Mouse (Mus musculus): Measurements from ENCODE around the gene C330007P06Rik. TPM values are rescaled to one million over a fixed set of nuclear protein-coding genes. Genes with fewer than 3 reads are reported as not detected.
"Not testable (repeated sequence)": the region's sequence is repeated elsewhere in the genome, so short reads cannot be mapped to it uniquely, and the experiment has no call there.

The C330007P06Rik gene
- polyA plus RNA-seq, 1 experiment from 2014 or later = 38.1 TPM

DNA sequence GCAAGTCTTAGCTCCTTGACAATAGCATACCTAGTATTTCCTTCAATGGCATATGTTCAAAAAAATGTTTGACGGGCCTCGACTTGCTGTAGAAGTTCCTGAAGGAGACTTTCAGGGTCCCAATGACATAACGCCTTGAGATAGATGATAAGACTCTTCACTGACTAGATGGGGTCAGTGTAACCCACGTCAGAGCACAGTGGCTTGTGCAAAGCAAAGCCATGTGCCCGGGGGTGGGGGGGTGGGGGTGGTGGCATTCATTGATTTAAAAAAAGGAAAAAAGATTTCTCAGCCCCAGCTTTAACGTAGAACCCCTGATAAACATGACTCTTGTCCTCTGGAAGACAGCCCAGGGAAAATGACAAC is 65.6 kb downstream of the C330007P06Rik start:
- H3K4me2 ChIP-seq (replicated peaks; ENCODE audit: low read depth, low read length) = peak overlapping the region; percentile 39
- 0 out of 2 replicates have a peak overlapping the region, but pooled peaks have one; percentile 45 for H3K9ac ChIP-seq (ENCODE audit: low read depth, low read length)
- peak; percentile 26; the same call in 1 of the 2 replicates for ATAC-seq (ENCODE audit: low FRiP score, low TSS enrichment)
- no peaks in the 10 kb centered on the region for H3K4me1 ChIP-seq (ENCODE audit: control insufficient read depth, insufficient read depth, low read length)
- H3K36me3 ChIP-seq (ENCODE audit: control insufficient read depth, insufficient read depth, low read length) = no peaks in the 10 kb centered on the region
- WGBS = 75% methylated on average over 6 of the region's 6 CpGs
- H3K27me3 ChIP-seq (ENCODE audit: control insufficient read depth, insufficient read depth, low read length) = no peaks in the 10 kb centered on the region
- H3K27ac ChIP-seq (ENCODE audit: low read depth, low read length) = peak overlapping the region; percentile 62; the same call in 1 of the 2 replicates
- no peaks in the 10 kb centered on the region for H3K9me3 ChIP-seq (ENCODE audit: control insufficient read depth, low read length)
- peak overlapping the region; percentile 33; the same call in 1 of the 2 replicates for H3K4me3 ChIP-seq (ENCODE audit: low read length)

DNA sequence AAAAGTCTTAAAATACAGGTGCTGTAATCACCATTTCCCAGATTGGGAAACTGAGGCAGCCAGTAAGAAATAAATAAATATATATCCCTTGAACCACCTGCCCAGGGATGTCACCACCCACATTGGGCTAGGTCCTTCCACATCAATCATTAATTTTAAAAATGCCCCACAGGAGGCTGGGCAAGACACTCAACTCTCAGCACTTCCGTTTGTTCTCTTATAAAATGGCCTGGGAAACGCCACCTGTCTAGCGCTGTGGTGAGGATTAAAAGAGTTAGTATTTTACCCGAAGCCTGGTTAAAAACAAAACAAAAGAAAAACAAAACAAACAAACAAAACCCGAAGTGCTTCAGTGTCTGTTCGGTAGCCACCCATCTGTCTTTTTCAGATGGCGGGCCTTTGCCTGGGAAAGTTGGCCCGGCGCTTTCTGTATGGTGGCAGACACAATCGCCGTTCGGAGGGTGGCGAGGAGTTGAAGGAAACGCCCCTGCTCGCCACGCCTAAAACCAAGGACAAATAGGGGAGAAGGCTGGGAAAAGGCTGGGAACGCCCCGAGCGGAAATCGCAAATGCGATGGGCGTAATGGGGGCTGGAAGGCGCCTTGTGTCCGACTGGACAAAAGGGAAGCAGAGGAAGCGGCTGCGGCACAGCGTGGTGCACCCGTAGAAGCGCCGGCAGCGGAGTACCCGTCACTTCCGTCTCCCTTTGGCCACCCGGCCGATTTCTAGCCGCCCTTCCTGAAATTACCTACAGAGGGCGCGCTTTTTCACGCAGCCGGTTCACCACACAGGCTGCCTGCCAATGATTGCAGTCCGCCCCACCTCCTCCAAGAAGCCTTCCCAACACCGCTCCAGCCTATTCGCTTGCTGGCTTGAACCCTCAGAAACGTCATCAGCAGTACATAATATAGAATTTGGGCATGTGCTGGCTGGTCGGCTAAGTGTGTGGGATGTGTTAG is 66.3 kb downstream of the C330007P06Rik start:
- Histone ChIP-seq H3K27ac (ENCODE audit: low read depth, low read length) (peak overlapping the region; percentile 62; the same call in 1 of the 2 replicates), H3K27me3 (ENCODE audit: control insufficient read depth, insufficient read depth, low read length) (no peaks in the 10 kb centered on the region), H3K4me1 (ENCODE audit: control insufficient read depth, insufficient read depth, low read length) (no peaks in the 10 kb centered on the region), H3K9me3 (ENCODE audit: control insufficient read depth, low read length) (no peaks in the 10 kb centered on the region), H3K9ac (ENCODE audit: low read depth, low read length) (peak overlapping the region; percentile 45; the same call in 1 of the 2 replicates), H3K4me3 (ENCODE audit: low read length) (peak overlapping the region; percentile 33), H3K4me2 (replicated peaks; ENCODE audit: low read depth, low read length) (peak overlapping the region; percentile 39), H3K36me3 (ENCODE audit: control insufficient read depth, insufficient read depth, low read length) (no peaks in the 10 kb centered on the region)
- peak; percentile 94 for ATAC-seq (ENCODE audit: low FRiP score, low TSS enrichment)
- 20% methylated on average over 45 of the region's 45 CpGs for WGBS

DNA sequence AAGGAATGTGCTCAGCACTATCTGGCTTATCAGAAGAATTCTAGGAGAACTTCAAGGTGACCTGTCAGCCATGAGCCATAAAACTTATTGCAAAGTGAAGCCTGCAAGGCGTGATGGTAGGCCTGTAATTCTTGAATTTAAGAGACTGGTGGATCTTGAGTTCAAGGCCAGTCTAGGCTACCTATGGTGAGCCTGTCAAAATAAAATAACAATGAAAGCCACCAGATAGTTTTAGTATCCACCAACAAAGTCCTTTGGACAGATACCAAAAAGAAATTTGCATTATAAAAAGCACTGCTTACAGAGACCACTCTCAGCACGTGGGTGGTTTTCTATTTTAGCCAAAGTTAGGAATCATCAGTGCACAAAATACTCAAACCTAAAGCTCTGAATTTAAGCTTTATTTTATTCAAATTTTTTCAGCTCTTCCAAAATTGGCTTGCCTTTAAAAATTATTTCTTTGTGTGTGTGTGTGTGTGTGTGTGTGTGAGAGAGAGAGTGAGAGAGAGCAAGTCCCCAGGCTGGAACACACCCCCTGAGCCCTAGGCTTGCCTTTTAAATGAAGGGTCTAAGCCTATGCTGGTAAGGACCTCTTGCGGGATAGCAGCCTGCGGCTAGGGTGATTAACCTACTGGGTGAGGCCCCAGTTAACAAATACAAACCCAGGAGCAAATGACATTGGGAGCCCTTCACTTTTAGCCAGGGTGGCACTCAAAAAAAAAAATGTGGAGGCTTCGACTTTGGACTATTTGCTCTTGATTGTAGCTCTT is 68.3 kb downstream of the C330007P06Rik start:
- Histone ChIP-seq H3K4me2 (replicated peaks; ENCODE audit: low read depth, low read length) (no peak overlapping the region), H3K4me3 (ENCODE audit: low read length) (no peak overlapping the region), H3K27ac (ENCODE audit: low read depth, low read length) (no peak overlapping the region), H3K4me1 (ENCODE audit: control insufficient read depth, insufficient read depth, low read length) (no peaks in the 10 kb centered on the region), H3K9me3 (ENCODE audit: control insufficient read depth, low read length) (no peaks in the 10 kb centered on the region), H3K27me3 (ENCODE audit: control insufficient read depth, insufficient read depth, low read length) (no peaks in the 10 kb centered on the region), H3K36me3 (ENCODE audit: control insufficient read depth, insufficient read depth, low read length) (no peaks in the 10 kb centered on the region), H3K9ac (ENCODE audit: low read depth, low read length) (no peak overlapping the region)
- 63% methylated on average over 5 of the region's 5 CpGs for WGBS
- ATAC-seq (ENCODE audit: low FRiP score, low TSS enrichment) = no peak

DNA sequence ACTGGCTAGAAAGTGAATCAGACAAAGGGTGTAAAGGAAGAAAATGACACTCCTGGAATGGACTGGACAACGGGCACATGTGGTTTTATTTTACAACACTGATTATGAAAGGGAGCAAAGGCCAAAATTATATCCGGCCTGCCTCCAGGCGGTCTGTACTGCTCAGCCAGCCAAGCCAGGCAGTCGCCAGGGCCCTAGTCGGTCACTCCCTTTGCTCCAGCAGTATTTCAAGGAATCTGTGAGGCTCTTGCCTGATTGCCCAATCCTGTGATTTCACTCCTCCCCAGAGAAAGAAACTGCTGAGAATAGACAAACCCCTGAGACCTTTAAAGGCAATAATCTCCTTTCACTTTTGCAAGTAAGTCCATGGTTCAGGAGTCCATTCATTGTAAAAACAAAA is 69.7 kb downstream of the C330007P06Rik start:
- Histone ChIP-seq H3K27me3 (ENCODE audit: control insufficient read depth, insufficient read depth, low read length) (no peaks in the 10 kb centered on the region), H3K9me3 (ENCODE audit: control insufficient read depth, low read length) (no peaks in the 10 kb centered on the region), H3K27ac (ENCODE audit: low read depth, low read length) (no peak overlapping the region), H3K4me3 (ENCODE audit: low read length) (no peak overlapping the region), H3K4me1 (ENCODE audit: control insufficient read depth, insufficient read depth, low read length) (no peaks in the 10 kb centered on the region), H3K36me3 (ENCODE audit: control insufficient read depth, insufficient read depth, low read length) (no peaks in the 10 kb centered on the region), H3K9ac (ENCODE audit: low read depth, low read length) (no peak overlapping the region), H3K4me2 (replicated peaks; ENCODE audit: low read depth, low read length) (no peak overlapping the region)
- ATAC-seq (ENCODE audit: low FRiP score, low TSS enrichment) = no peak
- 65% methylated on average over 5 of the region's 5 CpGs for WGBS

DNA sequence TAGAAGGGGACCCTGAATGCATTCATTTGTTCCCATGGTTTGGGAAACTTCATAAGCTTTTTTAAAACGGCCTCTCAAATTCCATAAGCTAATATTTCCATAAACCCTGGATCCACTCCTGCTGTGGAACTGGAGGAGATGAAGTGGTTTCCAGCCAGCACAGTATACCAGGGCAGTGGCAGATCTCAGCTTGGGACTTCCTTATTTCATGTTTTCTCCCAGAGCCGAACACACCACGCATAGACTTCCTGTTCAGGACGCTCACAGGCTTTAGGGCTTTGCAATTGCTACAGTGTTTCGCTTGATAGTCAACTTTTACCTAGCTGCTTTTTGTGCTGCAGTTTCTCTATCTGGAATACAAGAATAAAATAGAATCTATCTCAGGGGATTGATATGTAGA is 70.7 kb downstream of the C330007P06Rik start:
- Histone ChIP-seq H3K4me1 (ENCODE audit: control insufficient read depth, insufficient read depth, low read length) (no peaks in the 10 kb centered on the region), H3K27me3 (ENCODE audit: control insufficient read depth, insufficient read depth, low read length) (no peaks in the 10 kb centered on the region), H3K36me3 (ENCODE audit: control insufficient read depth, insufficient read depth, low read length) (no peaks in the 10 kb centered on the region; the same call in 1 of the 2 replicates), H3K4me2 (replicated peaks; ENCODE audit: low read depth, low read length) (no peak overlapping the region), H3K4me3 (ENCODE audit: low read length) (no peak overlapping the region), H3K27ac (ENCODE audit: low read depth, low read length) (no peak overlapping the region), H3K9me3 (ENCODE audit: control insufficient read depth, low read length) (no peaks in the 10 kb centered on the region), H3K9ac (ENCODE audit: low read depth, low read length) (no peak overlapping the region)
- ATAC-seq (ENCODE audit: low FRiP score, low TSS enrichment) = no peak
- 77% methylated on average over 5 of the region's 5 CpGs for WGBS

DNA sequence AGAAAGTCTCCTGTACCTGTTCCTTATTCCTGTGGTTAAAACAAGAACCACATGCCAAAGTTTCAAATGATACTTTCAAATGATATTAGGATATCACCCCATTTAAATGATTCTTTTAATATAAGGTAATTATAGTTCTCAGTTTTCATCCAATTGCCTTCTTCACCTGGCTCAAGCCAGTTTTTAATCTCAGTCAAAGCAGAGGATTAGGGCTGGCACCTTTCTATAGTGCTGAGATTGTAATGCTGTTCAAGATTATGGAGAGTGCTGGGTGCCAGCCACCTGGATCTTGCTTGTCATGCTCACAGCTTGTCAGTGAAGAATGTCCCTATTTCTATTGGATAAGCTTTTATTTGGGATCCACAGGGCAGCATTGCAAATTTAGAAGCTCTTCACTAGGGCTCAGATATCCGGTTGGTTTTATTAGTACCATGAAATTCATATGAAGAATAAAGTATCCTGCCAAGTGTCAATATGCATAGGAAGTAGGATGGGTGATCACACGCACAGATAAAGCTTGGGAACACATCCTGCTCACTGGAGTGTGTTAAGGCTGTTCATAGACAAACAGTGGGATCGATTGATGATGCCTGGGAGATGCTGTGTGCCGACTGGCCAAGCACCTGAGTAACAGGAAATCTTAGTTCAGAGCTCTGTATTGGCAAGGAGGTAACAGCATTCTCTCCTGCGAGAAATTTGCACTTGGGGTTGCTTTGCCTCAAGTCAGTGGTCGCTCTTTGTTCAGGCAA is 74.6 kb downstream of the C330007P06Rik start:
- H3K4me3 ChIP-seq (ENCODE audit: low read length) = no peak overlapping the region
- no peak overlapping the region for H3K9ac ChIP-seq (ENCODE audit: low read depth, low read length)
- no peak for ATAC-seq (ENCODE audit: low FRiP score, low TSS enrichment)
- H3K4me1 ChIP-seq (ENCODE audit: control insufficient read depth, insufficient read depth, low read length) = no peaks in the 10 kb centered on the region
- H3K9me3 ChIP-seq (ENCODE audit: control insufficient read depth, low read length) = no peaks in the 10 kb centered on the region
- WGBS = 49% methylated on average over 6 of the region's 6 CpGs
- H3K27me3 ChIP-seq (ENCODE audit: control insufficient read depth, insufficient read depth, low read length) = no peaks in the 10 kb centered on the region
- H3K4me2 ChIP-seq (replicated peaks; ENCODE audit: low read depth, low read length) = no peak overlapping the region
- no peak overlapping the region for H3K27ac ChIP-seq (ENCODE audit: low read depth, low read length)
- peaks cover 10% of the 10 kb centered on the region for H3K36me3 ChIP-seq (ENCODE audit: control insufficient read depth, insufficient read depth, low read length)

DNA sequence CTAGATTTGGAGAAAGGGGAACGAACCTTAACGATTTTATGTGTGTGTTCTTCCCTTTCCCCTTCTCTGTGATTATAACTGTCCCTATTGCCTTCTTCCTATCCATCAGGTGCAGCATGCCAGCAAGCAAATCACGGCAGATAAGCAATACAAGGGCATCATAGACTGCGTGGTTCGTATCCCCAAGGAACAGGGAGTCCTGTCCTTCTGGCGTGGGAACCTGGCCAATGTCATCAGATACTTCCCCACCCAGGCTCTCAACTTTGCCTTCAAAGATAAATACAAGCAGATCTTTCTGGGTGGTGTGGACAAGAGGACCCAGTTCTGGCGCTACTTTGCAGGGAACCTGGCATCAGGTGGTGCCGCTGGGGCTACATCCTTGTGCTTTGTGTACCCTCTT is 77.2 kb downstream of the C330007P06Rik start:
- WGBS = 70% methylated on average over 8 of the region's 8 CpGs
- H3K9ac ChIP-seq (ENCODE audit: low read depth, low read length) = peak overlapping the region; percentile 79
- not testable (repeated sequence) for H3K27ac ChIP-seq (ENCODE audit: low read depth, low read length); ATAC-seq (ENCODE audit: low FRiP score, low TSS enrichment); H3K27me3 ChIP-seq (ENCODE audit: control insufficient read depth, insufficient read depth, low read length); H3K9me3 ChIP-seq (ENCODE audit: control insufficient read depth, low read length); H3K4me1 ChIP-seq (ENCODE audit: control insufficient read depth, insufficient read depth, low read length)
- H3K4me2 ChIP-seq (replicated peaks; ENCODE audit: low read depth, low read length) = peak overlapping the region; percentile 44
- H3K36me3 ChIP-seq (ENCODE audit: control insufficient read depth, insufficient read depth, low read length) = peaks cover 10% of the 10 kb centered on the region
- H3K4me3 ChIP-seq (ENCODE audit: low read length) = peak overlapping the region; percentile 59

DNA sequence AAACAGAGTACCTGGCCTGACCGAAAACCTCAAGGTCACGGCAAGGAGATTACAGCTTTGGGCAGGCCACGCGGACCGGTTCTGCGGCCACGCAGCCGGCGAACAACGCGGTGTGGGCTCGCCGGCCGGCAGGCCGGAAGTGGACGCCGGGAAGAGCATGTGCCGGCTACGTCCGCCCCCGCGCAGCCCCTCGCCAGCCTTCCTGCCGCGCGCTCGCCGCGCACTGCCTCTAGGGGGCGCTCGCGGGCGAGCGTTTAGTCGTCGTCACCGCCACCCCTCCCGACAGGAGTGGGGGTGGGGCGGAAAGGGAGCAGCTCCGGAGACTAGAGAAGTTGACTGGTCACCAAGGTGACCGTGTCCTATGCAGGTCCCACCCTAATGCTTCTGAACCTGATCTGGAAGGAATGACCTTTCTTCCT is 77.7 kb downstream of the C330007P06Rik start:
- ATAC-seq (ENCODE audit: low FRiP score, low TSS enrichment) = peak; percentile 87
- Histone ChIP-seq H3K27me3 (ENCODE audit: control insufficient read depth, insufficient read depth, low read length) (no peaks in the 10 kb centered on the region), H3K9ac (ENCODE audit: low read depth, low read length) (peak overlapping the region; percentile 79), H3K36me3 (ENCODE audit: control insufficient read depth, insufficient read depth, low read length) (peaks cover 10% of the 10 kb centered on the region), H3K27ac (ENCODE audit: low read depth, low read length) (peak overlapping the region; percentile 87), H3K4me2 (replicated peaks; ENCODE audit: low read depth, low read length) (peak overlapping the region; percentile 44), H3K4me3 (ENCODE audit: low read length) (peak overlapping the region; percentile 59), H3K9me3 (ENCODE audit: control insufficient read depth, low read length) (no peaks in the 10 kb centered on the region), H3K4me1 (ENCODE audit: control insufficient read depth, insufficient read depth, low read length) (no peaks in the 10 kb centered on the region)
- WGBS = 28% methylated on average over 41 of the region's 41 CpGs

Data from kidney, embryonic 14.5 days (tissue).